Mouse (Mus musculus): ENCODE results near the gene Aldh8a1. TPM values are rescaled to one million over a fixed set of nuclear protein-coding genes. Genes with fewer than 3 reads are reported as not detected.
A peak's percentile ranks its signal among the peaks of the same experiment; 100 is the strongest.

The Aldh8a1 gene
- polyA plus RNA-seq, 1 experiment from 2014 or later = 0.15 TPM

DNA sequence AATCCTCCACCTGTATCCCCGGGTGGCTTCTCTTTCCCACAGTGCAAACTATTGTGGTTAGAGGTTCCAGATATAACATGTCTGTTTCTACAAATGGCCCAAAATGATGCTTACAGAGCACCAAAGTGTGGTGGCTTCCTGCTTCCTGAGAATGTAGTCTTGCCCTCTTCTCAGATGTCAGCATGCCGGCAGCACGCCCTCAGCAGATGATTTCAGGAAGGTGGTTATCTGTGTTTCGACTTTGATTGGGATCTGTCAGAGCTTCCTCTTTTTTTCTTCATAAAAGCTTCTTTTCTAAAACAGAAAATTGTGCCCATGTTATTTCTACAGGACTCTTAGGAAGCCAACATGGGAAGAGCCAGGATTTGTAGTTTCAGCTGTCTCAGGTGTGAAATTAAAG, 13.8 kb upstream of the Aldh8a1 start:
- Histone ChIP-seq H3K9ac (ENCODE audit: low read depth, low read length) (no peak overlapping the region), H3K4me3 (ENCODE audit: low read length) (no peak overlapping the region), H3K27ac (ENCODE audit: low read depth, low read length) (no peak overlapping the region), H3K36me3 (ENCODE audit: control insufficient read depth, insufficient read depth, low read length) (peaks cover 6% of the 10 kb centered on the region), H3K4me1 (ENCODE audit: control insufficient read depth, insufficient read depth, low read depth, low read length) (no peaks in the 10 kb centered on the region), H3K27me3 (replicated peaks; ENCODE audit: control insufficient read depth, insufficient read depth, low read length) (no peaks in the 10 kb centered on the region), H3K9me3 (ENCODE audit: control insufficient read depth, low read length) (no peaks in the 10 kb centered on the region), H3K4me2 (ENCODE audit: low read length) (no peak overlapping the region)
- no peak for ATAC-seq
- 92% methylated on average over 4 of the region's 4 CpGs for WGBS

DNA sequence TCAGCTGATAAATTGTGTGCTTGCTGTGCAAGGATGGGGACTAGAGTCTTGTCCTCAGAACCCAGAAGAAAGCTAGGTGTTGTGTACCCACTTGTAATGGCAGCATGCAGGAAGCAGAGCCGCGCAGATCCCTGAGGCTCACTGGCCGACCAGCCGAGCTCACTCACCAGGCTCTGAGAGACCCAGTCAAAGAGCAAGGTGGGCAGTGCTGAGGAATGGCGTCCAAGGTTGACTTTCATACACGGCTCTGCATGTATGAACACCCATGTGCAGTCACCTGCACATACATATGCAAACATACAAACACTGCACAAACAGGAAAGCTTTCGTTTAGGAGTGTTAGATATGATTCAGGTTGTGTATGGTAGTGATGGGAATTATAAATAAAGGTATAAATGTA, 12.1 kb upstream of the Aldh8a1 start:
- Histone ChIP-seq H3K27me3 (replicated peaks; ENCODE audit: control insufficient read depth, insufficient read depth, low read length) (no peaks in the 10 kb centered on the region), H3K27ac (ENCODE audit: low read depth, low read length) (no peak overlapping the region), H3K9me3 (ENCODE audit: control insufficient read depth, low read length) (no peaks in the 10 kb centered on the region), H3K9ac (ENCODE audit: low read depth, low read length) (no peak overlapping the region), H3K4me2 (ENCODE audit: low read length) (no peak overlapping the region), H3K4me3 (ENCODE audit: low read length) (no peak overlapping the region), H3K4me1 (ENCODE audit: control insufficient read depth, insufficient read depth, low read depth, low read length) (no peaks in the 10 kb centered on the region), H3K36me3 (ENCODE audit: control insufficient read depth, insufficient read depth, low read length) (peaks cover 6% of the 10 kb centered on the region; the same call in 1 of the 2 replicates)
- no peak for ATAC-seq
- WGBS = 94% methylated on average over 7 of the region's 7 CpGs

DNA sequence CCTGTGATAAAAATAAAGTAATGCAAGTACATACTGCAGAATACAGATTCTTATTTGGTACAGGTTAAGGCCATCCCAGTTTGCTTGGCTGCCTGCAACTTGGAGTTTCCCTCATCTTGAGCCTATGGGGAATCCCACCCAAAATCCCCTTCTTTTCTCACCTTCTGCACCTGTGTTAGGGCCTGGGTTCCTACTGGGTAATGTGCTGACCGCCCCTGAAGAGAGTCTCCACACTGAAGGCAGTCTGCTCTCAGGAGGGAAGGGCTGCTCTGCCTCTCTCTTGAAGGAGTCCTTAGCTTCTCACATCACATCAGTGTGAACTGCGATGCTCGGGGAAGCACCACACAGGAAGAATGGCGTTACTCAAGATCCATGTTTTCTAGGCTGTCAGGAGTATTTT, 11.2 kb upstream of the Aldh8a1 start:
- 88% methylated on average over 4 of the region's 4 CpGs for WGBS
- Histone ChIP-seq H3K9ac (ENCODE audit: low read depth, low read length) (no peak overlapping the region), H3K36me3 (ENCODE audit: control insufficient read depth, insufficient read depth, low read length) (peaks cover 8% of the 10 kb centered on the region; the same call in 1 of the 2 replicates), H3K4me3 (ENCODE audit: low read length) (no peak overlapping the region), H3K27me3 (replicated peaks; ENCODE audit: control insufficient read depth, insufficient read depth, low read length) (no peaks in the 10 kb centered on the region), H3K4me1 (ENCODE audit: control insufficient read depth, insufficient read depth, low read depth, low read length) (no peaks in the 10 kb centered on the region), H3K4me2 (ENCODE audit: low read length) (no peak overlapping the region), H3K9me3 (ENCODE audit: control insufficient read depth, low read length) (no peaks in the 10 kb centered on the region), H3K27ac (ENCODE audit: low read depth, low read length) (no peak overlapping the region)
- no peak for ATAC-seq

DNA sequence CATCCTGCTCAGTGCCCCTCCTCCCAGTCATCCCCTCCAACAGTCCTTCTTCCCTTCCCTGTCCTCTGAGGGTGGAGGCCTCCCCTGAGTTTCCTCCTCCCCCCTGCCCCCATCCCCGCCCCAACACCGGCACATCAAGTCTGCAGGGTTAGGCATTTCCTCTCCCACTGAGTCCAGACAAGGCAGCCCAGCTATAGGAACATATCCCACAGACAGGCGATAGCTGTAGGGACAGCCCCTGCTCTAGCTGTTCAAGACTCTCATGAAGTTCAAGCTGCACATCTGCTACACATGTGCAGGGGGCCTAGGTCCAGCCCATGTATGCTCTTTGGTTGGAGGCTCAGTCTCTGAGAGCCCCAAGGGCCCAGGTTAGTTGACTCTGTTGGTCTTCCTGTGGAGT, 10.6 kb upstream of the Aldh8a1 start:
- Histone ChIP-seq H3K27me3 (replicated peaks; ENCODE audit: control insufficient read depth, insufficient read depth, low read length) (no peaks in the 10 kb centered on the region), H3K9ac (ENCODE audit: low read depth, low read length) (no peak overlapping the region), H3K4me3 (ENCODE audit: low read length) (no peak overlapping the region), H3K4me1 (ENCODE audit: control insufficient read depth, insufficient read depth, low read depth, low read length) (no peaks in the 10 kb centered on the region), H3K27ac (ENCODE audit: low read depth, low read length) (no peak overlapping the region), H3K4me2 (ENCODE audit: low read length) (no peak overlapping the region), H3K9me3 (ENCODE audit: control insufficient read depth, low read length) (no peaks in the 10 kb centered on the region), H3K36me3 (ENCODE audit: control insufficient read depth, insufficient read depth, low read length) (peaks cover 8% of the 10 kb centered on the region; the same call in 1 of the 2 replicates)
- no peak for ATAC-seq
- WGBS = 77% methylated on average over 3 of the region's 3 CpGs

DNA sequence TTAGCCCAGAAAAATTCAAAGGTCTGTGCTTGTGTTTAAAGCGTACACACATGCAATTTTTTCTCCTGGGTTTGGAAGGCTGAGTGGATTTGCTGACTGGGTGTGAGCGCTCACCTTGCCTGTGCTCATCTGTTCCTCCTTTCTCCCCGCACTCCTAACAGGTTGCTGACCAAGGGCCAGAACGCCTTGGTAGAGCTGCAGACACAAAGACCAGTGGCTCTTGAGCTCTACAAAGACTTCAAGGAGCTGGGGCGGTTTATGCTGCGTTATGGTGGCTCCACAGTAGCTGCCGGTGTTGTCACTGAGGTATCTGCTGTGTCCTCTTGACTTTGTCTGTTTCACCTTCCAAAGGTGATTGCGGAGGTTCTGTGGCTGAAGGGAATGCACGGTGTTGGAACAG, 9.6 kb upstream of the Aldh8a1 start:
- H3K36me3 ChIP-seq (ENCODE audit: control insufficient read depth, insufficient read depth, low read length) = peaks cover 8% of the 10 kb centered on the region; the same call in 1 of the 2 replicates
- ATAC-seq = no peak
- no peak overlapping the region for H3K9ac ChIP-seq (ENCODE audit: low read depth, low read length)
- 97% methylated on average over 9 of the region's 9 CpGs for WGBS
- H3K27me3 ChIP-seq (replicated peaks; ENCODE audit: control insufficient read depth, insufficient read depth, low read length) = no peaks in the 10 kb centered on the region
- no peak overlapping the region for H3K27ac ChIP-seq (ENCODE audit: low read depth, low read length)
- no peak overlapping the region for H3K4me3 ChIP-seq (ENCODE audit: low read length)
- no peaks in the 10 kb centered on the region for H3K4me1 ChIP-seq (ENCODE audit: control insufficient read depth, insufficient read depth, low read depth, low read length)
- H3K4me2 ChIP-seq (ENCODE audit: low read length) = no peak overlapping the region
- H3K9me3 ChIP-seq (ENCODE audit: control insufficient read depth, low read length) = no peaks in the 10 kb centered on the region

DNA sequence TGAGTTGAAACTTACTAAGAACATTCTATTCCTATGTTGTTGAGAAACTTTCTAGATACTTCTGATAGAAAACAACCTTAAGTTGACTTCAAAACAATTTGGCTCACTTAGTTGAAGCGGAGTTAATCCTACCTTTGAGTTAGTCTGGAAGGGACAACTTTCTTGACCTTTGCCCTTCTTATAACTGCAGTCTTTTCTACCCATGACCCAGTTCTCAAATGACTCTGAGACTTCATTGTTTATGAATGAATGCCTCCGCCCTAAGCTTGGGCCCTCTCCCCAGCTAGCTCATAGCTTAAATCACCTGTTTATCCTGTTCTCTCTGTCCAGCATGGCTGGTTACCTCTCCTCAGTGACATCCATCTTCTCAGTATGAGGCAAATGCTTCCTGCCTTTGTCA, 7.5 kb upstream of the Aldh8a1 start:
- no peak for ATAC-seq
- 73% methylated on average over 2 of the region's 2 CpGs for WGBS

GRCm38 (mm10) chr10:21372271-21372670, 4.8 kb upstream of the Aldh8a1 start:
- Histone ChIP-seq H3K4me1 (ENCODE audit: control insufficient read depth, insufficient read depth, low read depth, low read length) (no peaks in the 10 kb centered on the region), H3K4me2 (ENCODE audit: low read length) (no peak overlapping the region), H3K9ac (ENCODE audit: low read depth, low read length) (no peak overlapping the region), H3K36me3 (ENCODE audit: control insufficient read depth, insufficient read depth, low read length) (peaks cover 6% of the 10 kb centered on the region; the same call in 1 of the 2 replicates), H3K4me3 (ENCODE audit: low read length) (no peak overlapping the region), H3K27me3 (replicated peaks; ENCODE audit: control insufficient read depth, insufficient read depth, low read length) (no peaks in the 10 kb centered on the region), H3K27ac (ENCODE audit: low read depth, low read length) (no peak overlapping the region), H3K9me3 (ENCODE audit: control insufficient read depth, low read length) (no peaks in the 10 kb centered on the region)
- ATAC-seq = no peak
- 93% methylated on average over 6 of the region's 6 CpGs for WGBS

More for the DNA sequence above, 7.5 kb upstream of the Aldh8a1 start:
- Histone ChIP-seq H3K9me3 (ENCODE audit: control insufficient read depth, low read length) (no peaks in the 10 kb centered on the region), H3K9ac (ENCODE audit: low read depth, low read length) (no peak overlapping the region), H3K27ac (ENCODE audit: low read depth, low read length) (no peak overlapping the region), H3K4me1 (ENCODE audit: control insufficient read depth, insufficient read depth, low read depth, low read length) (no peaks in the 10 kb centered on the region), H3K27me3 (replicated peaks; ENCODE audit: control insufficient read depth, insufficient read depth, low read length) (no peaks in the 10 kb centered on the region), H3K4me3 (ENCODE audit: low read length) (no peak overlapping the region), H3K4me2 (ENCODE audit: low read length) (no peak overlapping the region), H3K36me3 (ENCODE audit: control insufficient read depth, insufficient read depth, low read length) (peaks cover 6% of the 10 kb centered on the region; the same call in 1 of the 2 replicates)

- no peaks in the 10 kb centered on the region for H3K36me3 ChIP-seq (ENCODE audit: control insufficient read depth, insufficient read depth, low read length)
- H3K4me1 ChIP-seq (ENCODE audit: control insufficient read depth, insufficient read depth, low read depth, low read length) = no peaks in the 10 kb centered on the region
- no peak for ATAC-seq
- no peaks in the 10 kb centered on the region for H3K27me3 ChIP-seq (replicated peaks; ENCODE audit: control insufficient read depth, insufficient read depth, low read length)
- H3K9ac ChIP-seq (ENCODE audit: low read depth, low read length) = no peak overlapping the region
- no peaks in the 10 kb centered on the region for H3K9me3 ChIP-seq (ENCODE audit: control insufficient read depth, low read length)
- H3K4me3 ChIP-seq (ENCODE audit: low read length) = no peak overlapping the region
- H3K4me2 ChIP-seq (ENCODE audit: low read length) = no peak overlapping the region
- H3K27ac ChIP-seq (ENCODE audit: low read depth, low read length) = no peak overlapping the region
- 72% methylated on average over 9 of the region's 9 CpGs for WGBS
Measured at GRCm38 (mm10) chr10:21378196-21378944, 1.3 kb downstream of the Aldh8a1 start.

DNA sequence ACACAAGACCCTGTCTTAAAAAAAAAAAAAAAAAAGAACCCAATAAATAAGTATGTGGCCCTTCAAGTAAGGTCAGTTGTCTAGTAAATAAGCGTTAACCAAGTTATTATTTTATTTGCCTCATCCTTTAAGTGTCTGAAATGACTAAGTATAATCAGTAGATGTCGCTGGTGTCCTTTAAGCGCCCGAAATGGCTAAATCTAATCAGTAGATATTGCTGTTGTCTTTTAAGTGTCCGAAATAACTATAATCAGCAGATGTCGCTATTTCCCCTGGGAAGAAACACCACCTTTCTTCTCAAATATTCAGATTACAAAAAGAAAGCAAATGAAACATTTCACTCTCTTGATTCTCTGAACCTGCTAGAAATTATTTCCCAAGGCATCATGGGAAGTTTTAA, 5.8 kb downstream of the Aldh8a1 start:
- H3K9me3 ChIP-seq (ENCODE audit: control insufficient read depth, low read length) = no peaks in the 10 kb centered on the region
- H3K36me3 ChIP-seq (ENCODE audit: control insufficient read depth, insufficient read depth, low read length) = no peaks in the 10 kb centered on the region
- no peak overlapping the region for H3K27ac ChIP-seq (ENCODE audit: low read depth, low read length)
- no peaks in the 10 kb centered on the region for H3K4me1 ChIP-seq (ENCODE audit: control insufficient read depth, insufficient read depth, low read depth, low read length)
- no peak overlapping the region for H3K9ac ChIP-seq (ENCODE audit: low read depth, low read length)
- WGBS = 25% methylated on average over 6 of the region's 6 CpGs
- peak; percentile 54; the same call in 1 of the 2 replicates for ATAC-seq
- no peak overlapping the region for H3K4me3 ChIP-seq (ENCODE audit: low read length)
- H3K4me2 ChIP-seq (ENCODE audit: low read length) = no peak overlapping the region
- no peaks in the 10 kb centered on the region for H3K27me3 ChIP-seq (replicated peaks; ENCODE audit: control insufficient read depth, insufficient read depth, low read length)

Data from hindbrain, embryonic 16.5 days (tissue).